Mouse (Mus musculus): ENCODE measurements around the gene Wdr86. TPM values are rescaled to one million over a fixed set of nuclear protein-coding genes. Genes with fewer than 3 reads are reported as not detected.
"Not testable (repeated sequence)": the region's sequence is repeated elsewhere in the genome, so short reads cannot be mapped to it uniquely, and the experiment has no call there.

Gene Wdr86
- polyA plus RNA-seq, 1 experiment = not detected

GRCm38 (mm10) chr5:24704615-24705014 is 25.9 kb downstream of the Wdr86 start:
- no peaks in the 10 kb centered on the region for H3K4me1 ChIP-seq (ENCODE audit: control insufficient read depth, insufficient read depth, low read length)
- H3K4me3 ChIP-seq (ENCODE audit: insufficient read depth, low read depth, low read length) = no peak overlapping the region
- WGBS = 95% methylated on average over 8 of the region's 8 CpGs
- H3K27ac ChIP-seq (ENCODE audit: insufficient read depth, low read depth, low read length) = no peak overlapping the region
- TF ChIP-seq POLR2A (IDR thresholded peaks at IDR 0.05; ENCODE audit: insufficient read depth, low read depth, low read length) = no peak
- TF ChIP-seq CTCF (IDR thresholded peaks at IDR 0.05; ENCODE audit: insufficient read depth, low read depth, low read length) = no peak

GRCm38 (mm10) chr5:24701271-24701670 is 29.3 kb downstream of the Wdr86 start:
- Histone ChIP-seq H3K4me3 (ENCODE audit: insufficient read depth, low read depth, low read length) (no peak overlapping the region), H3K27ac (ENCODE audit: insufficient read depth, low read depth, low read length) (no peak overlapping the region), H3K4me1 (ENCODE audit: control insufficient read depth, insufficient read depth, low read length) (peaks cover 9% of the 10 kb centered on the region)
- TF ChIP-seq CTCF (IDR thresholded peaks at IDR 0.05; ENCODE audit: insufficient read depth, low read depth, low read length) = no peak
- TF ChIP-seq POLR2A (IDR thresholded peaks at IDR 0.05; ENCODE audit: insufficient read depth, low read depth, low read length) = no peak
- WGBS = 91% methylated on average over 3 of the region's 3 CpGs

GRCm38 (mm10) chr5:24696704-24697103 is 33.8 kb downstream of the Wdr86 start:
- Histone ChIP-seq H3K4me3 (ENCODE audit: insufficient read depth, low read depth, low read length) (no peak overlapping the region), H3K4me1 (ENCODE audit: control insufficient read depth, insufficient read depth, low read length) (peaks cover 9% of the 10 kb centered on the region), H3K27ac (ENCODE audit: insufficient read depth, low read depth, low read length) (peak overlapping the region; percentile 31; the same call in 1 of the 2 replicates)
- 59% methylated on average over 3 of the region's 3 CpGs for WGBS
- no peak for TF ChIP-seq CTCF (IDR thresholded peaks at IDR 0.05; ENCODE audit: insufficient read depth, low read depth, low read length)
- no peak for TF ChIP-seq POLR2A (IDR thresholded peaks at IDR 0.05; ENCODE audit: insufficient read depth, low read depth, low read length)

GRCm38 (mm10) chr5:24687696-24688095 is 42.8 kb downstream of the Wdr86 start:
- Histone ChIP-seq H3K4me3 (ENCODE audit: insufficient read depth, low read depth, low read length) (no peak overlapping the region), H3K4me1 (ENCODE audit: control insufficient read depth, insufficient read depth, low read length) (peaks cover 14% of the 10 kb centered on the region), H3K27ac (ENCODE audit: insufficient read depth, low read depth, low read length) (no peak overlapping the region)
- WGBS = 71% methylated on average over 1 of the region's 1 CpGs
- TF ChIP-seq CTCF (IDR thresholded peaks at IDR 0.05; ENCODE audit: insufficient read depth, low read depth, low read length) = no peak
- TF ChIP-seq POLR2A (IDR thresholded peaks at IDR 0.05; ENCODE audit: insufficient read depth, low read depth, low read length) = no peak

GRCm38 (mm10) chr5:24686671-24687420 is 43.7 kb downstream of the Wdr86 start:
- peaks cover 14% of the 10 kb centered on the region for H3K4me1 ChIP-seq (ENCODE audit: control insufficient read depth, insufficient read depth, low read length)
- H3K4me3 ChIP-seq (ENCODE audit: insufficient read depth, low read depth, low read length); H3K27ac ChIP-seq (ENCODE audit: insufficient read depth, low read depth, low read length): not testable (repeated sequence)
- 55% methylated on average over 16 of the region's 16 CpGs for WGBS

DNA sequence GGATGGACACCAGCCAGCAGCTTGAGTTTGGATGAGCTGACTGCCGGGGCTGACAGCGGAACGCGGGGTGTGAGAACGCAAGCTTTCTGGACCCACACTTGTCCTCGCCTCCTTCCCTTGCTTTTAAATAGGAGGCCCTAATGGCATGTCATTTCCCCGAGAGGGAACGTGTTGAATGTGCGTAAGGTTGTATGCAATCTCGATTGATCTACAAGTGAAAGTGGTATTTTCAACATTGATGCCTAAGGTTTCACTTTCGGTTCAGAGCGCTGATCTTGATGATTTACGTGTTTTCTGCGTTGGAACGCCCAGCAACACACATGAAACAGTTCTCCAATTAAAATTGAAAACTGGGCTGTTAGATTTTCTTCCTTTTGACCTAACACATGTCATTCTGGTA is 44.4 kb downstream of the Wdr86 start:
- WGBS = under 1% methylated on average over 15 of the region's 15 CpGs
- Histone ChIP-seq H3K4me1 (ENCODE audit: control insufficient read depth, insufficient read depth, low read length) (peaks cover 14% of the 10 kb centered on the region), H3K4me3 (ENCODE audit: insufficient read depth, low read depth, low read length) (peak overlapping the region; percentile 72), H3K27ac (ENCODE audit: insufficient read depth, low read depth, low read length) (peak overlapping the region; percentile 62; the same call in 1 of the 2 replicates)
- no peak for TF ChIP-seq CTCF (IDR thresholded peaks at IDR 0.05; ENCODE audit: insufficient read depth, low read depth, low read length)
- no peak for TF ChIP-seq POLR2A (IDR thresholded peaks at IDR 0.05; ENCODE audit: insufficient read depth, low read depth, low read length)

- WGBS = under 1% methylated on average over 53 of the region's 53 CpGs
- TF ChIP-seq CTCF (IDR thresholded peaks at IDR 0.05; ENCODE audit: insufficient read depth, low read depth, low read length) = no peak
- TF ChIP-seq POLR2A (IDR thresholded peaks at IDR 0.05; ENCODE audit: insufficient read depth, low read depth, low read length) = peak; percentile 79
- Histone ChIP-seq H3K27ac (ENCODE audit: insufficient read depth, low read depth, low read length) (peak within 1 kb of the TSS; percentile 92), H3K4me3 (ENCODE audit: insufficient read depth, low read depth, low read length) (peak within 1 kb of the TSS; percentile 72), H3K4me1 (ENCODE audit: control insufficient read depth, insufficient read depth, low read length) (peaks cover 12% of the 10 kb centered on the region)
Observed at GRCm38 (mm10) chr5:24685366-24686093, 45.0 kb downstream of the Wdr86 start, which contains the start of gene Nub1. Gene Nub1, plus strand, starts transcription at chr5:24685532.

- WGBS = 9% methylated on average over 16 of the region's 16 CpGs
- H3K4me1 ChIP-seq (ENCODE audit: control insufficient read depth, insufficient read depth, low read length) = peaks cover 9% of the 10 kb centered on the region
- TF ChIP-seq POLR2A (IDR thresholded peaks at IDR 0.05; ENCODE audit: insufficient read depth, low read depth, low read length) = no peak
- no peak for TF ChIP-seq CTCF (IDR thresholded peaks at IDR 0.05; ENCODE audit: insufficient read depth, low read depth, low read length)
- peak overlapping the region; percentile 72 for H3K4me3 ChIP-seq (ENCODE audit: insufficient read depth, low read depth, low read length)
- H3K27ac ChIP-seq (ENCODE audit: insufficient read depth, low read depth, low read length) = peak overlapping the region; percentile 92
Observed at GRCm38 (mm10) chr5:24684578-24685365, 45.8 kb downstream of the Wdr86 start.

All from olfactory bulb, adult 2 months (tissue).